Mouse (Mus musculus): Measurements from ENCODE around the gene Tcp11. TPM values are rescaled to one million over a fixed set of nuclear protein-coding genes. Genes with fewer than 3 reads are reported as not detected.
A peak's percentile ranks its signal among the peaks of the same experiment; 100 is the strongest.

Tcp11 gene
- total RNA-seq, 2 experiments from 2014 or later, result 0.86 to 1.3 TPM

DNA sequence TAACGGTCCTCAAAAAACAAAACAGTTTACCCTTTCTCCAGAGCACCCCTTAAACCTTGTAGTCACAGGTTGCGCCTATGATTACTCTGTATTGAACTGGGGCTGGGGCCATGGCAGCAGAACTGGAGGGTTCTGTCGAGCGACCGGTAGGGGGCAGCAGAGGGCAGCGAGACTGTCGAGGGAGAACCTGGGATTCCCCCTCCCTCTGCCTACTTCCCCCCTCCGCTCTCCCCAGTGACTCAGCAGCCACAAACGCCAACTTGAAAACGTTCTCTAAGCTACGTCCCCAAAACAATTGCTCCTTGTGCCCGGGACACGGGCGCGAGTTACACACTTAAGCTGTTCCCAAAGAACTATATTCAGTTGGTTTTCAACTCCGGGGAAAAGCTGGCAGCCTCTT, 4.5 kb upstream of the Tcp11 start:
- DNase-seq (ENCODE audit: low spot score in 2 of 2), result peak; percentile 85 to 89

DNA sequence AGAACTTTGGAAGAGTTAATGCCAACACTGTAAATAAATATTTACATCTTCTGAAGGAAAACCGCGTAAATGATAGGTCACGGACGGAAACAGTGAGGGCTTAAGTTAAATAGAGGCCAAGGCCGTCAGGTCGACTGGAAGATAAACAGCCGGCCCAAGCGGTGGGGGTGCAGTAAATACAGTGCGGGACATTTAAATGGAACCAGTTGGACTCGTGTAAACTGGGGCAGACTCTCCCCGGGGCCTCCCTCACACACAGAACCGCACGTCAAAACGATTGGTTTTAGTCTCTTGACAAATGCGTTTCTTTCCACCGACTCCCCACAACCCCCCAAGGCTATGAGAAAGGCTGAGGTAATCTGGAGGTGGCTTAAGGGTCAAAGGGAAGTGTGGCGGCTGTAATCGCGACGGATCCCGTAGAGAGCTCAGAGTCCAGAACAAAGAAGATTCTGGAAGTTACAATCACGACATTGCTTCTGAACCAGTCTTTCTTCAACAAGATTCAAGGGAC, 4.0 kb upstream of the Tcp11 start:
- DNase-seq (ENCODE audit: low spot score in 2 of 2), result no peak

DNA sequence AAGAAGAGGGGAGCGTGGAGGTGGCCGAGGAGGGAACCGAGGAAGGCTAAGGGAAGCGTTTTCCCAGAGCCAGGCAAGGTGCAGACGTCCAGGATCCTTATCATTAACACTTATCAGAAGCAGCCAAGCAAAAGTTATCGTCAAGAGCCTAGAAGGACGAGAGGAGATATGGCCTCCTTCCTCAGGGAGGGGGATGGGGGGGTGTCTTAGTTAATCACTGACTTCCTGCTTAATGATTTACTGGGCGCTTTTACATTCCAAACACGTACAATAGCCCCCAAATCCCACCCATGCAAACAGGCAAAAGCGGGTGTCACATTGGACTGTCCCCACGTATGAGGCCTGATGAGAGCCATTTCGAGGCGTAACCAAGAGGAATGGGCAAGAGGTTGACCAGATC, 2.4 kb upstream of the Tcp11 start:
- DNase-seq (ENCODE audit: low spot score in 2 of 2), result no peak

DNA sequence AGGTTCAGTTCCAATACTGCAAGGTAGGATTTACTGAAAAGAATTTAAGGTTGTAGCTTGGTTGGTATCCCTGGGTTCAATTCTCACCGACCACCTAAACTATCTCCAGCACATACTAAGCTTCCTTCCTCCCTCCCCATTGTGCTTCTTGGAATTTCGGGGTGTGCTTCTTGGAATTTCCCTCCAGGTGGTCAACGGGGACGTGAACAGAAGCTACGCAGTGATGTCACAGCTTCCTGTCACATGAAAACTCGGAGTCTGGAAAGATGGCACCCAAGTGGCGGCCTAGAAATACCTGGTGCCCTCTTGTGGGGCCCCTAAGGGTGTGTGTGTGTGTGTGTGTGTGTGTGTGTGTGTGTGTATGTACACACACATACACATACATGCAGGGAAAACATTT, 1.4 kb upstream of the Tcp11 start:
- DNase-seq (ENCODE audit: low spot score in 2 of 2), result no peak

DNA sequence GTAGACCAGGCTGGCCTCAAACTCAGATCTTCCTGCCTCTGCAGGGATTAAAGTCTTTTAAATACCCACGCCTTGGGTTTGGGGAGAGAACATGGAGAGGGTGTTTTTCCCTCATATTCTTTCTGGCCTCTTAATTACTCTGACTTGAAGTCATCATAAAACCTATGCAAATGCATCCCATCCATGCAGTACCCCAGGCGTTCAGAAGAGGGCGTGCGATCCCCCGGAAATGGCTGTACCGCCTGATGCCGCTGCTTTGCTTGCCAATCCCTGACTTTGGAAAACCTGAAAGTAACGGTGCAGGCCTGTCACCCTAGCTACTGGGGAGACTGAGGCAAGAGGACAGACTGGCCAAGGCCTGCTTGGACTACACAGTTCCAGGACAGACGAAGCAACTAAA, 946 bp upstream of the Tcp11 start:
- DNase-seq (ENCODE audit: low spot score in 2 of 2), result peak in 1 of 2 experiments; percentile 21

DNA sequence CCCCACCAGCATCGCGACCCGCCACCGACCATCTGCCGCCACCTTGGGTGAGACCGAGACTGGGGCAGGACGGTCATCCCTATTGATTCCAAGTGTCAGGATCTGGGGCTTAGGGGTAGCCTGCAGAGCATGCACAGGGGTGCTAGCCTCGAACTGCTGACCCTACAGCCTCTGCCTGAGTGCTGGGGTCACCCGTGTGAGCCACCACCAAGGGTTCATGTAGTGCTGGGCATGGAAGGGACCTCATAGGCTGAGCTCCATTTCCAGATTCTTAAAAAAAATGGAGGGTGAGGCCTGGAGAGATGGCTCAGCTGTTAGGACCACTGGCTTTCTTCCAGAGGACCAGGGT, 352 bp upstream of the Tcp11 start:
- DNase-seq (ENCODE audit: low spot score in 2 of 2), result no peak

DNA sequence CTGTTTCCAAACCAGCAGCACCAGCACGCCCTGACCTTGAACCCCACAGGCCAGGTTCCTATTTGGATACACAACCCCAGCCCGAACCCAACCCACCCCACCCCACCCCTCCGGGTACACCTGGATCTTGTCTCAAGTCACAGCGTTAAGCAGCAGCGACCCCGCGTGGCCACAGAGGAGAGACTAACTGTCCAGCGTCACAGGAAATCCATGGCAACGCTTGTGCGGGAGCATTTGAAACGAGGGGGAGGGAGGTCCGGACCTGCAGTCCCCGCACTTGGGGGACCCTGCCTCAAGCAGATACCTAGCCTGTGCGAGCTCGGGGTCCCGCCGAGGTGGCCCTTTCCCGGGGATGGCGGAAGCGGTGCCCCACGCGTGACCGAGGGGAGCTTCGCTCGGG, 821 bp downstream of the Tcp11 start:
- DNase-seq (ENCODE audit: low spot score in 2 of 2), result peak; percentile 81 to 89

DNA sequence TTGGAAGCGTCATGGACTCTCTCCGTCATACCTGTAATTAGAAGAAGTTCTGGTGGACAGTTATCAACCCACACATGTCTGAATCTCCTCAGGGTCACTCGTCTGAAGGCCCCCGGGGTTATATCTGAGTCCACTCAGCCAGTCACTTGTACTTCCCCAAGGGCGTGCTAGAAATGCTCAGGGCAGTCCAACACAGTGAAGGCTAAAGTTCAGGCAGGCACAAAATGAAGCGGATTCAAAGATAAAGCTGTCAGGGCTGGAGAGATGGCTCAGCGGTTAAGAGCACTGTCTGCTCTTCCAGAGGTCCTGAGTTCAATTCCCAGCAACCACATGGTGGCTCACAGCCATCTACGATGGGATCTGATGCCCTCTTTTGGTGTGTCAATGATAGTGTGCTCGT, 2.4 kb downstream of the Tcp11 start:
- DNase-seq (ENCODE audit: low spot score in 2 of 2), result no peak

DNA sequence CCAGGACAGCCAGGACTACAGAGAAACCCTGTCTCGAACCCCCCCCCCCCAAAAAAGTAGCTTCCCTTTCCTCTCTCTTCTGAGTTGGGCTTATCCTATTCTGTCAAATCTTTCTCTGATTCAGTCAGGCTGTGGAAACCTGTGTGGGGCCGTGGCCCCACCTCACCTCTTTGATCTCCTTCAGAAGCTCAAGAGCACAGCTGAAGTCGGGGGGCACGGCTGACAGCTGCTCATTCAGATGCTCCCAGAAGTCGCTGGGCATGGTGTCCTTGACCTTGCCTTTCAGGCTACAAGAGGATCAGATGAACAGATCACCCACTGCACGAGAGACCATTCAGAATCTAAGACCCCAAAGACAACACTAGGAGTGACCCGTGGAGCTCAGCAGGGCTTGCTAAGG, 6.0 kb downstream of the Tcp11 start:
- DNase-seq (ENCODE audit: low spot score in 2 of 2), result no peak

DNA sequence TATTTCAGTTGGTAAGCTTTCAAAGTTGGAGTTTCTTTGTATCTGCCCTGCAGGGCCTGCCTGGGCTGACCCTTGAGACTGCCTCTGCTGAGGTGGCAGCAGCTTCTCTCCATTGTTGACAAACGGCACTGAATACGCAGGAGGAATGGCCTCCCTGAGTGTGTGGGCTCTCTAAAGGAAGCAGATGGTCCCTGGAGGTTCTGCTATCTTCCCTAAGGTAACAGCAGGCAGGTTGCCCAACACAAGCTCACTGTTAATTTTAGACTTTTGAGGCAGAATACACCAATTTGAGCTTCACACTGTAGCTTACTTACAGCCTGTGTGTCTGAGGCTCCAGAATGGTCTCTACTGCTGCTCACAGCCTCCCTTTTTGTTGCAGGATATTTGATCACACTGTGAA, 7.7 kb downstream of the Tcp11 start:
- DNase-seq (ENCODE audit: low spot score in 2 of 2), result no peak

DNA sequence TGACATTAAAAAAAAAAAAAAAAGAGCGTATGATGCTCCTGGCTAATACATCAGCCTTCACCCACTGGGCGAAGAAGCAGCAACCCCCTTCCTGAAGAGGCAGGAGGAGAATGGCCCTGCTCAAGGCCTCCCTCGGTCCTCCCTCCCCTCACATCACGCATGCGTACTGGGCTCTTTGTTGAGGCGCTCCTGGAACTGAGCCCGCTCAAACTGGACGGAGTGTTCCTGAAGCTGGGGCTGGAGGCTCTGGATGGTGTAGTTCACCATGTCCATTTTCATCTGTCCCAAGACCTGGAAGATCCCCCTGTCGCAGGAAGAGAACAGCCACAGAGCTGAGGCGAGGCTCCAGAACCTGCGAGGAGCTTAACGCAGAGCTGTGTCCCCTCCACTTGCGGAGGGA, 10.2 kb downstream of the Tcp11 start:
- peak; percentile 29 to 53 for DNase-seq (ENCODE audit: low spot score in 2 of 2)

DNA sequence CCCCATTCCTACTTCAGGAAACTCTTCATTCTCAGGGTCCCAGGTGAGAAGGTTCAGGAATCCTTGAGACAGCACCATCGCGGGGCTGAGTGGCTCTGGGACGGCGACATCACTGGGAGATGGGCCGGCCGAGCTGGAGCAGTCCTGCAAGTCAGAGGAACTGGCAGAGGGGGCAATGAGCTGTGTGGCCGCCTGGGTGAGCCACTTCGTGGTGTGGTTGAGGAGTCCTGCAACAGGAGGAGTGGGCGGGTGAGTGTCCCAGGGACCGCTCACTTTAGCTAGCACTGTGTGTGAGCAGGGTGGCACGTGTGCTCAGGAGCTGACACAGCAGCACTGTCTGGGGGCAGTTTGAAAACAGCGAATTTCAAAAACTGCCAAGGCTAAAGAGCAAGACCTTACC, 11.0 kb downstream of the Tcp11 start:
- DNase-seq (ENCODE audit: low spot score in 2 of 2), result no peak

DNA sequence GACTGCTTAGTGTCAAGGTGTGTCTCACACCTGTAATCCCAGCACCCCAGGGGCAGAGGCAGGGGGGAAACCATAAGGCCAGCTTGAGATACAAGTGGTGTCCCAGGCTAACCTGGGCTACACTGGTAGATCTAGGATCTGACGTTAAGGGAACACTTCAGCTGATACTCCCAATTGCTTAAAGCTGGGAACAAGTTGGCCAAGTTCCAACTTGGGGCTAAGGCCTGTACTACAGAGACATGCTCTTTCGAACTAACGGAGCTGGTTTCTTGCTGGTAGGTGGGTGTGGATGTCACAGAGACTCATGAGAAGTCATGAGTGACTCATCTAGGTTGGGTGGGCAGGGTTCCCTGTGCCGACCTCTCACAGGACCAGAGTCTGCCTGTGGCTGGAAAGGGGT, 13.1 kb downstream of the Tcp11 start:
- DNase-seq (ENCODE audit: low spot score in 2 of 2), result no peak

DNA sequence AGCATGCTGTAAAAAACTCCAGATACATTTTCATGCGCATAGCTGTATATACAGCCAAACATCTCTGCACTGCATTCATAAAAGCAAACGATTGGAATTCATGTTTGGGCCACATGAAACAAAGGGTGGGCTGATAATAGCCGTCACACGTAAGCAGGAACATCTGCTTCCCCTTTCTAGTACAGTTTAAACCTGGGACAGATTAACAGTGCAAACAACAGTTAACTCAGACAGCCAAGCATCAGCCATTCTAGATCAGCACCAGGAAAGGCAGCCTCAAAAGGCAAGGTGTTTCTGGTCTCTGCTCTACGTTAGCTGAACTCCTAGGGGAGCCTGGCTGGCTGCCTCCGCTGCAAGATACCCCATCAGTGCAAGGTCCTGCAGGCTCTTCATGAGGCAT, 17.3 kb downstream of the Tcp11 start:
- DNase-seq (ENCODE audit: low spot score in 2 of 2), result no peak

DNA sequence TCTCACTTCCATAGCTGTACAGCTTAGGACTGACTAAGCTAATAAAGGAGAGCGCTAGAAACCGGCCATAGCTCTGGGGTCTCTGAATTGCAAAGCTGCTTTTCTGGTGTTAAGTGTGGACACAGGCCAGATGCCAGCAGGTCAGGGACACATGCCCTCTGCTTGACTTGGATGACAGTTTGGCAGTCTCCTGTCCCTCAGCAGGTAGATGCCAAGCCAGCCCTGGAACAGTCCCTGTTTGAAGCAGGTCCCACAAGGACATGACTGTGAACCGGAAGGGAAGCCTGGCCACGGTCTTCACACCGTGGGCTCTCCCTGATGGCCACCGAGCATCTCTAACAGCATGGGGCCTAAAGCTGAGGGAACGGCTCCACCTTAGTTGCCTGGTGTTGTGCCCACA, 17.7 kb downstream of the Tcp11 start:
- DNase-seq (ENCODE audit: low spot score in 2 of 2), result no peak

DNA sequence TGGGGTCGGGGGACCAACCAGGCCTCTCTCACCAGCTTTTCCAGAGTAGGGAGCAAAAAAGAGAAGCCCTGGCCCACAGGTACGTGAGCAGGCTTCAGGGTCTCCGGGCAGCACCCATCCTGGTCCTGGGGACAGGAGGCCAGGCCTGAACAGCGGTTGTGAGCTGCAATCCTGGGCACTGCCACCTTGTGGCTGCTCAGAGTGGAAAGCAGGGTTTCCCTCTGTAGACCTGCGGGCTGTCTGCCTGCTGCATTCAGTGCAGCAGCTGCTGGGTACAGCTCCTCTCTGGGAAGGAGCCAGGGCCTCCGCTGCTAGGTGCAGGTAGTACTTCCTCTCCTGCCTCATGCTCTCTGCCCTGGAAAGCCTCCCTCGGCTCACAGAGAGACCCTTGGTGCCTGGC, 19.0 kb downstream of the Tcp11 start:
- peak in 1 of 2 experiments; percentile 33 for DNase-seq (ENCODE audit: low spot score in 2 of 2)

DNA sequence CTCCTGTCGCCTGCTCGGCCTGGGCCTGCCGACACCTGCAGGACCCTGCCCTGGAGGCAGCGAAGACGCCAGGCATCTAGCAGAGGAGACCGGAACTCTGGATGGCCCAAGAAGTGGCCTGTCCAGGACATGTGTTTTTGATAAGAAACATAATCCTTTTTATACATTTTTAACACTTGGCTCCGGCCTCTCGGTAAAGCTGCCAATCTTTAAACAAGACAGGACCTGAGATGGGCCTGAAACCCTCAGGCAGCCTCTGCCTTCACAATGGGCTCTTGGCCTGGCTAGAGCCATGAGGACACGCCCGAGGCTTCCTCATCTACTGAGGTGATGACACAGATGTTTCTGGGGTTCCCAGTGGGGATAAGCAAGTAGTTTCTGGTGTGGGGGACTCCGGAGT, 19.8 kb downstream of the Tcp11 start:
- DNase-seq (ENCODE audit: low spot score in 2 of 2), result no peak

DNA sequence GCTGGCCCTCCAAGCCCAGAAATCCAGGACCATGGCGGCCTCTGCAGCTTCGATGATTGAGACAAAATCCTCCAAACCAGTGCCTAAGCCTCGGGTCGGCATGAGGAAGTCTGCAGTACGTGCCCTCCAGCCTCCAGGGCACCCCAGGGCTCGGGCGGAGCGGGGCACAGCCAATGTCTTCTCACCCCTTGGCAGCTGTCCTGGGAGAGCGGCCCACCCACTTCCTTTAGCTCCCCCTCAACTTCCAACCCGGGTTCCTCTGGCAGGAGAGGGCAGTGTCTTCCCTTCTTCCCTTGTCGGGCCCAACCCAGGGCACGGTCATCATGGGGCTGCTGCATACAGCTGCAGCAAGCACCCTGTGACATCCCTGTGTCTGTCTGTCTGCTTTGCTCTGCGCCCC, 22.1 kb downstream of the Tcp11 start:
- DNase-seq (ENCODE audit: low spot score in 2 of 2), result no peak

DNA sequence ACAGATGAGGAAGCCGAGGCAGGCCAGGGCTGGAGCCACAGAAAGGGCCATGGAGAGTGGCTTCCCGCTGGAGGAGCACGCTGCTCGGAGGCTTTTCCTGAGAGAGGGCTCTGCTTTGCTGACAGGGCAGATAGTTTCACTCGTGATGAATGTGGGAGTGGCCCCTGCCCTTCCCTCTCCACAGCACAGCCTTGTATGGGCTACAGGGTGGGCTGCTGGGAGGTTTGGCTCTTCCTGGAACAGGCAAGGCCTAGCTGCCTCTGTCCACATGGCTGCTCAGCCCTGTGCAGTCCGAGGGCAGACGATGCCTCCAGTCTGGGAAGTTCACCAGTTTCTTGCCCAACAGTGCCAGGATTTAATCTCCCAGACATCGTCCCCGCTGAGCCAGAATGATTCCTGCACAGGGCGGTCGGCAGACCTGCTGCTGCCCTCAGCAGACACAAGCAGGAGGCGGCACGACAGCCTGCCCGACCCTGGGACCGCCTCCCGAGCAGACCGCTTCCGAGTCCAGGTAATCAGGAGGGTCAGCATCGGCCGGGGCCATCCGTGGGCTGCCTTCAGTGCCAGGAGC, 28.1 kb downstream of the Tcp11 start:
- no peak for DNase-seq (ENCODE audit: low spot score in 2 of 2)

DNA sequence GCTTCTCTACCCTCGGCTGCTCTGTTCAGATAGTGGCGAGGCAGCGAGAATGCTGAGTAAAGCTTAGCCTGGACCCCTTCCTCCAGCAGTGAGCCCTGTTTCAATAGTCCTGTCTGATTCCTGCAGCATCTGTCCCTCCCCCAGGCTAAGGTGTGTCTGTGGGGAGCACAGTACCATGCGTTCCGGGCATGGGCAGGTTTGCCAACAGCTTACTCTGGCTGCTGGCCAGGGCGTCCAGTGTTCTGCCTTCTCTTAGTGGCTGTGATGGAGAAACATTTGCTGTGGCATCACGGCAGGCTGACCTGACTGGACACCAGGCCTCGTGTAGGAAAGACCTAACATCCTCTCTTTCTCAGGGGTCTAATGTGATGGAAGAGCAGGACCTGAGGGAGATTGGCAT, 30.2 kb downstream of the Tcp11 start:
- no peak for DNase-seq (ENCODE audit: low spot score in 2 of 2)

DNA sequence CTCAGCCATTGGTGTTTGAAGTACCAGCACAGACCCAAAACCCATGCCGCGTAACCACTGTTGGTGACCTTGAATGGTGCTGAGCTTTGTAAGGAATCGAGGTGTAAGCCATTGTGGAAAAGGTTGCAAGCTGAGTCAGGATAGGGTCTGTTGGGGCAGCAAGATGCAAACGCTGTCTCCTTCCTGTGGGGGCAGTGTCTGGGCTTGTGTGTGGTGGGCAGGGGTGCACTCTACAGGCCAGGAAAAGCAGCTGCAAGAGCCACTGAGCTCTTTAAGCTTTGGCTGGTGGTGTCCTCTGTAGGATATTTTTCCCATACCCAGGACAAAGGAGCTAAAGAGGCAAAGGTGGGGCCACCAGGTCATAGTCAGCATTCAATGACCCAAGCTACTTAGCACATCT, 32.0 kb downstream of the Tcp11 start:
- no peak for DNase-seq (ENCODE audit: low spot score in 2 of 2)

DNA sequence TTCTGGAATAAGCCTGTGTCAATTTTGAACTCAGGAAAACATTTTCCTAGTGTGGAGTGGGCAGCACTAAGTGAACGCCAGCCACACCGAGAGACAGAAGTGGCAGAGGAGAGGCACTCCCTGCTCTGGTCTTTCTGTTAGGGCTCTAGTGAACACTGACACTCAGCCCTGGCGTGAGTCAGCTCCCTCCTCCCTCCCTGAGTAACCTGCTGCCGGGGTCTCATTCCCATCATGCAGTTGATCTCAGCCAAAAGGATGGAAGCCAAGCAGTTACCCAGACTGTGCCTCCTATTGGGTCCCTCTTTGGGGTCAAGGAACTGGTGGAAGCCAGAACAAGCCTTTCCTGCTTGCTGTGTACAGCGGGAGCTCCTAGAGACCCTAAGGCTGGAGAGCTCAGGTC, 32.9 kb downstream of the Tcp11 start:
- no peak for DNase-seq (ENCODE audit: low spot score in 2 of 2)

DNA sequence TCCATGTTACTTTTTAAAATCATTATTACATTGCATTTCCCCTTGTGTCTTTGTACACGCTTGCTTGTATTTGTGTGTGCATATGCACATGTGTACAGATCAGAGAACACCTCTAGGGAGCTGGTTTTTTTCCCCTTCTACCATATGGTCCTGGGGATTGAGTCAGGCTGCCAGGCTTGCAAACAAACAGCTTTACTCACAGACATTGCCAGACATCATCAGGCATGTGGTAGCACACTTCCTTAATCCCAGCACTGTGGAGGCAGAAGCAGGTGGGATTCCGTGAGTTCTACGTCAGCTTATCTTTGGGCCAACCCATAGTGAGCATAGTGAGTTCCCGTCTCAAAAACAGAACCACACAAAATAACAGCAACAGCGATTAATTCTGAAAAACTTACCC, 33.4 kb downstream of the Tcp11 start:
- DNase-seq (ENCODE audit: low spot score in 2 of 2), result no peak

DNA sequence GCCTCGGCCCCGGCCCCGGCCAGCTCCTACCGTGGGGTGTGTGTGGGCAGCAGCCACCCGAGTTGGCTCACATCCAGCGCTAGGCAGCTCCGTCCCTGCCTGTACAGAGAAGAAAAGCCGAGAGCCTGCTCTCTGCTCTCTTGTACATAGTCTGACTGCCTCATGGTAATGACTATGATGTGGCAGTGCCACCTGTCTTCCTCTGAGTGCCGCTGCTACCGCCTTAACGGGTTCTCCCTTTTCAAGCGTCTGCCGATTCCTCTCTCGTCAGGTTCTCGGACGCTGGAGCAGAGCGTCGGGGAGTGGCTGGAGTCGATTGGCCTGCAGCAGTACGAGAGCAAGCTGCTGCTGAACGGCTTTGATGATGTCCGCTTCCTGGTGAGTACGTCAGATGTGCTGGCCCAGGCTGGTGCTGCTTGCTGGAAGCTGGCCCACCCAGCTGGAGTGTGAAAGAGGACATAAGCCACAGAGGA, 38.1 kb downstream of the Tcp11 start:
- peak in 1 of 2 experiments; percentile 65 for DNase-seq (ENCODE audit: low spot score in 2 of 2)

All from layer of hippocampus, postnatal 14 days (tissue).